Mouse (Mus musculus) cerebellum, postnatal 25 days (tissue): ENCODE measurements around the gene Gm21969.
A peak's percentile ranks its signal among the peaks of the same experiment; 100 is the strongest.

Experiments used
- DNase-seq, 2 experiments: peaks; one replicate each; pipeline ENCODE4 v3.0.0; 2021; ENCODE audit warnings: mixed read lengths in 2 of 2

Gene Gm21969

DNA sequence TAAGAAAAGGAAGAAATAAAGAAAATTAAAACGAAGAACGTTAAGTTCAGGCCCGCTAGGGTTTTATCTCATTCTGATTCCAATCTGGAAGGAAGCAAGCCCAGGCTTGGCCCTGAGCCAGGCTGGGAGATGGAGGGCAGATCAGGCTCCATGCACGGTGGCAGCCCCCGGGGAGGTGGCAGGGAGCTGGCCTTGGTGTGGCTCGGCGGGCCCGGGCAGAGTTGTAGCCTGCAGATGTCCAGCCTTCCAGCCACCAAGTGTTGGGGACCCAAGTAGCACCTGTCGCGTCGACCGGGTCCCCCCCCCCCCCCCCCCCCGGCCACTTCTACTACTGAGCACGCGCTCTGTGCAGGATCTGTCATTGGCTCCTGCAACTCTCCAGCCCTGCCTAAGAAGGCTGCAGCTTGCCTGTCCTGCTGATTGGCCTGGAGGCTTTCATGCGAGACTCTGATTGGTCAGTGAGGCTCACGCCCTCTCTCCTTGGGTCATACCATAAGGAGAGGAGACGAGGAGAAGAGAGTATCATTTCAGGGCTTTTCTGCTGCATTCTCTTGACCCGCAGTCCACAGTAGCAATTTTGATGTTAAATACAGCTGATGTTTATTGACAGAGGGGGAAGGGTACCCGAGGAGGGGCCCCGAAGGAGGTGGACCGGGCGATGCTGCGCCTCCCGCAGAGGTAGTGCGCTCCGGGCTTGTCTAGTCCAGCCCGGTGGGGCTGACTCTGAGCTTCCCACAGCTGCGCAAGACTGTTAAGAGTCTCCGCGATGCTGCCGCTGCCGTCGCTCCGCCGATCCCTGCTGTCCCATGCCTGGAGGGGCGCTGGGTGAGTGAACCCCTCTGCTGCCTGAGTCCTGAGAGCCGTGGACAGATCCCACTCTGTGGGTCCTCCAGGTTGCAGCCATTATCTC lies 19.6 kb downstream of the Gm21969 start, which contains the start of gene Aldh4a1:
Gene Aldh4a1, plus strand, starts transcription at position 494 of the 910 bp plus-strand sequence.
- peak; percentile 88 to 90 for DNase-seq

DNA sequence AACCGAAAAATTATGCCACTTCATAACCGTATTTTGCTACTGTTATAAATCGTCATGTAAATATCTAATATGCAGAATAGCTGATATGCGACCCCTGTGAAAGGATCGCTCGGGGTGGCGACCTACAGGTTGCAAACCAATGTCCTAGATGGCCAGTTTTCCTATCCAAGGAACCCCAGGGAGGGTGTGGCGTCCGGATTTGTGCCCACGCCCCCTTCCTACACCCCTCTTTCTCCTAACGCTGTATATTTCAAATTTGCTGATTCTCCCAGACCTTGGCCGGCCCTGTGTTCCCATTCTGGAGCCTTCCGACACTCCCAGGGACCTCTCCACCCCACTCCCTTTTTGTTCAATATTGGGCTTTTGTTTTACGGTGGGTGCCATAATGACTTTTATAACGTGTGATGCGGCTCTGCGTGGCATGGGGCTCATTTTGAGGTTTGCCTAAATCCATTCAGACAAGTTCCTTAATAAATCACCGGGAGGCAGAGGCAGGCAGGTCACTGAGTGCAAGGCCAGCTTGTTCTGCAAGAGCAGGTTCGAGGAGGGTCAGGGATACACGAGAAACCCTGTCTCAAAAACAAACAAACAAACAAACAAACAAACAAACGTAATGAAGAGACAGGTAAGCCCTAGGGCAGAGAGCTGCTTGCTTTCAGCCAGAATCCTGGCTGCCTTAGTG lies 20.6 kb downstream of the Gm21969 start:
- DNase-seq: no peak

GRCm38 (mm10) chr4:139624116-139624489 lies 21.1 kb downstream of the Gm21969 start:
- DNase-seq: no peak

DNA sequence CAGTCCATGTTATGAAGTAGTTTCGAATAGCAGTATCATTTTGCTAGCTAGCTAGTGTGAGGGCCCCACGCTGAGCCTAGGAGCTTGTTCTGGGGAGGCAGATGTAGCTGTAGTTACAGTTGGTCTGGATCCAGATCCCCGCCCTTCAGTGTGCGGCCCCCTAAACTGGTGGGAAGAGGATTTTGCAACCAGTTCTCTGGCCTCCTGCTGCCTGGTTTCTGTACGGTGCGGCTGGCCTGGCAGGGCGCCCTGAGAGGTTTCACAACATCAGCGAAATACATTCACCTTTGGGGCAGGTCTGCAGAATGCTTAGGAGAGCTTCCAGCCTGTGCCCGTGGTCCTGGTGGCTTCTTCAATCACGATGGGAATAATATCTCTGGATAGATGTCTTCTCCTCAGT lies 21.7 kb downstream of the Gm21969 start:
- no peak for DNase-seq

DNA sequence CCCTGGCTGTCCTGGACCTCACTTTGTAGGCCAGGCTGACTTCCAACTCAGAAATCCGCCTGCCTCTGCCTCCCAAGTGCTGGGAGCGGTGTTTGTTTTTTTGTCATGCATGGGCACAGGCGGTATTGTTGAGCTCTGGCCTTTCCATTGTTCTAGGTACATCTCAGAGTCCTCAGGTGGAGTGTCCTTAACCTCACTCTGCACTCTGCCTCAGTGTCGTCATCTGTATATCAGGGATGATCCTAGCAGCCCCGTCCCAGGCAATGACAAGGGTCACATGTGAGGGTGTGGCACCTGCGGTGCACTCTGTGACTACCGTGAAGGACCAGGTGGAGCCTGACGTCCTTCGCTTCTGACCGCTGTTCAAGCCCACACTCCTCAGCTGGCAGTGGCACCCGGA lies 24.4 kb downstream of the Gm21969 start:
- no peak for DNase-seq

- DNase-seq: no peak
Measured at GRCm38 (mm10) chr4:139630171-139630570, 27.2 kb downstream of the Gm21969 start.

DNA sequence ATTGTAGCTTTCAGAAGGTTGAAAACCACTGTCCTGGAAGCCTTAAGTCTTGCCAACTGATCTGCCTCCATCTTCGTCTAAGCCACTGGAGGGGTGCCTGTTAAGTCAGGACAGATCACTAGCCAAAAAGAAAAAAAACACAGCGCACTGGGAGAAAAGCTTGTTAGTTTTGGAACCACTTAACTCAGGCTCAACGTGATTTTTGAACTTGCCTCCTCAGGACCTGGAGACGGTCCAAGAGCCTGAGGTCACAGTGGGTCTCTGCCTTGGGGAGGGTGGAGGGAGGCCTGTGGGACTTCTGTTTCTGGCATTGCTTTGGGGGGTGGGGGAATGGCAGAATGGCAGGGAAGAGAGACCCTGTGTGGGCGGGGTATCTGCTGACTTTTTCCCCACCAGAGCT lies 28.2 kb downstream of the Gm21969 start:
- DNase-seq: no peak

GRCm38 (mm10) chr4:139631569-139632253 lies 28.7 kb downstream of the Gm21969 start:
- DNase-seq: no peak

DNA sequence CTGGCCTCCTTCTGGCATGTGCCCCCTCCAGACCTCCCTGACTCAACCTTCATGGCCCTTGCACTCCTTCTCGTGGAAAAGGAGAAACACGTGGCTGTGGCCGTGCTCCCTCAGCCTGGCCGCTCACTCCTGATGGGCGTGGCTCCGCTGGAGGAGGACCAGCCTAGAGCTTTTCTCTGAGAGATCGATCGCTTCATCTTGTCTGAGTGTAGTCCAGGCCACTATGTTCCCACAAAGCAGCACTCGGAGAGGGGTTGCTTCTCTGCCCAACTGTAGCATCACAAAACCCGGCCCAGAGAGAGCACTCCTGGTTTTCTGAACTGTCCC lies 29.2 kb downstream of the Gm21969 start:
- no peak for DNase-seq

- DNase-seq: peak; percentile 83 to 90
Measured at GRCm38 (mm10) chr4:139636373-139636772, 33.4 kb downstream of the Gm21969 start.

- DNase-seq: no peak
Measured at GRCm38 (mm10) chr4:139637847-139638246, 34.9 kb downstream of the Gm21969 start.

DNA sequence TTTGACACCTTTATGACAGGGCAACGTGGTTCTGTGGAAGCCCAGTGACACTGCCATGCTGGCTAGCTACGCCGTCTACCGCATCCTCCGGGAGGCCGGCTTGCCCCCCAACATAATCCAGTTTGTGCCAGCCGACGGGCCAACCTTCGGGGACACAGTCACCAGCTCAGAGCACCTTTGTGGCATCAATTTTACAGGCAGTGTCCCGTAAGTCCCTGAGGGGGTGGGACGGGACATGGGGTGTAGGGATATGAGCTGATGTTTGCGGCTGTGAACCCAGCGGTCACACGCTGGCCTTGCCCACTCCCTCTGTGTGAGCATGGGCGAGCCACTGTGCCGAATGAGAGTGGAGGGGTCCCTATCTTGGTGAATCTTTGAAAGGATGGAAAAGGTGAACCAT lies 35.4 kb downstream of the Gm21969 start:
- DNase-seq: no peak

GRCm38 (mm10) chr4:139639801-139640200 lies 36.8 kb downstream of the Gm21969 start:
- no peak for DNase-seq

DNA sequence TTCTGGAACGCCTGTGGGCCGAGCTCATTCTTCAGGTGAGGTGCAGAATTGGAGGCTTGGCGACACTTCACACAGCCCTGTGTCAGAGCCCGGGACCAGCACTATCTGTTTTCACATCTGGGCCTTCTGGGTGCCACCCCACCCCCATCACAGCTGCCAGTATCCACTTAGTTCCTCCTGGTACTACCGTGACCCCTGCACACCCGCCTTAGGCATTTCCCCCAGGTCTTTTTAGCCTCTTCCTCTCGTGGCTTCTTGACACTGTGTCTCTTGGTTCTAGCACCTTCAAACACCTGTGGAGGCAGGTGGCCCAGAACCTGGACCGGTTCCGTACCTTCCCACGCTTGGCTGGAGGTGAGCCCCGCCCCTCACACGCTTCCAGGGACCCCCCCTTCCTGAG lies 37.3 kb downstream of the Gm21969 start:
- DNase-seq: no peak

DNA sequence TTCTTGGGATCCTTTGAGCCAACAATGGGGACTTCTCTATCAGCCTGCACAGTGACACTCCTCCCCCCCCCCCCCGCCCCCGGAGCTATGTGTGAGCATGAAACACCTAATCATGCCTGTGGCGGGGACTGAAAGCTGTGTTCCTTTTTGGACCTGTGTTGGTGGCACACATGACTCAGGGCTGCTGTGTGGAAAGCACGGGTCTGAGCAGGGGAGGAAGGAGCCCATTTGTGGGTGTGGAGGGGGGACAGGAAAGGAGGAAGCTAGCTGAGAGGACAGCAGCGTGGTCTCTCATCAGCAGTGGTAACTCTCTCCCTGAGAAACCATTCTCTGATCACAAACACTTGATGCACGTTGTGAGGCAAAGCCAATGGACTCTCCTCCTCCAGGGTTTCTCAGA lies 37.8 kb downstream of the Gm21969 start:
- no peak for DNase-seq

DNA sequence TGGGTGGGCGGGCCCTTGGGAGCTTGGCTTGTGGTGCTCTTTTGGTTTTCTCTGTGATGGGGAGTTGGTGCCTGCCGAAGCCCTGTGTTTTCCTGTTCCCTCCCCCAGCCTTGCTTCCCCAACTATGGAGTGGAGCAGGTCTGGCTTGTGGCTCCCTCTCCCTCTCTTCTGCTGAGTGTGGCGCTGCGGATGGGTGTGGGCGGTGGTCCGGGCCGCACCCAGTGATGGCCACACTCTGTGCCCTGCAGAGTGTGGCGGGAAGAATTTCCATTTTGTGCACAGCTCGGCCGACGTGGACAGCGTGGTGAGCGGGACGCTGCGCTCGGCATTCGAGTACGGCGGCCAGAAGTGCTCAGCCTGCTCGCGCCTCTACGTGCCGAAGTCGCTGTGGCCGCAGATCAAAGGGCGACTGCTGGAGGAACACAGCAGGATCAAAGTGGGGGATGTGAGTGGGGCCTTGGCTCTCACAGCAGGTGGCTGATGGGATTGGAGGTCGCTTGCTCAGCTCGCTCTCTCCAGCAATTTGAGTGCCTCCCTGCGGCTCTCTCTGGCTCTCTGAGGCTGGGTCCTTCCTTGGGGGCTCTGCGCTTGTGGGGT lies 38.9 kb downstream of the Gm21969 start:
- no peak for DNase-seq

GRCm38 (mm10) chr4:139643972-139644371 lies 41.0 kb downstream of the Gm21969 start:
- DNase-seq: peak; percentile 88 to 90

- no peak for DNase-seq
Measured at GRCm38 (mm10) chr4:139646916-139647315, 43.9 kb downstream of the Gm21969 start.

DNA sequence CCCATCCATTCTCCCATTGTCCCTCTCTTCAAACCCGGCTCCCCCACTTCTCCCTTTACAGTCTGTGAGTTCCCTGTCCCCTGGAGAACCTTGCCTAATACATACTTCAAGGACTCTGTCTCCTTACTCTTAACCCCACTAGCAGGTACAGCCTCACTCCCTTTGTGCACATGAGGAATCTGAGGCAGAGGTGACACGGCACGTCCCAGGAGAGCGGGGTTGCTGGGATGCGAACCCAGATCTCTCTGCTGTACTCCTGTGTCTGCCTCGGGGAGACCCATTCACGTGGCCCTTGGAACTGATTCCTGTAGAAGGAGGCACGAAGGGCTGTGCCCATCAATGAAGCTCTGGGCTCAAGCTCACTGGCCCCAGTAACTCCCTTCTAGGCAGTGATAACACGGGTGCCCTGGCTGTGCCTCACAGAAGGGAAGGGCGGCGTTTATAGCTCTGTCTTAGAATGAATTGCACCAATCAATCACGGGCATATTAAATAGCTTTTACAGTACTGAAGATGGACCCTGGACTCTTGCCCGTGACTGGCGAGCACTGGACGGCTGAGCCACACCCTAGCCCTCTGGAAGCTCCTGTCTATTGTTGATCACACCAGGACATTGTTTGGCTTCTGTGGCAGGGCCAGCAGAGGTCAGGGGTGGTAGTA lies 47.2 kb downstream of the Gm21969 start:
- no peak for DNase-seq

GRCm38 (mm10) chr4:139650907-139651306 lies 47.9 kb downstream of the Gm21969 start:
- peak; percentile 37 to 39 for DNase-seq

DNA sequence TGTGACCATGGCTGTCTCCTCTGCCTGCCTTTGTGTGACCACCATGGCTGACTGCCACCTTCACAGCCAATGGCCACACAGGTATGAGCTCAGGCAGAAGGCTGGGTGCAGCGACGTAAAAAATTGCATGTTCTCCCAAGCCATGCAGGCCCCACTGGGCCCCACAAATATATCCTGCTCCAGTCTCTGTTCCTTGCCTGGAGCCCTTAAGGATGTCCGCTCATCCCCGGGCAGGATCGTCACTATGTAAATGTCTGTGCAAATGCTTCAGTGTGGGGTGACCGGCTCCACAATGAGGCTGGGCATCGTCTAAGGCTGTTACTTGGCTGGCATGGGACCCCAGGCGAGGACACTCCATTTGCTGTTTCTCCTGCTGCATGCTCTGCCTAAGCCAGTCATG lies 50.3 kb downstream of the Gm21969 start, which contains the start of gene Tas1r2:
Gene Tas1r2, plus strand, starts transcription at position 301 of the 400 bp plus-strand sequence.
- no peak for DNase-seq

GRCm38 (mm10) chr4:139661897-139662296 lies 58.9 kb downstream of the Gm21969 start:
- DNase-seq: peak in 1 of 2 experiments; percentile 43

GRCm38 (mm10) chr4:139667632-139668031 lies 64.6 kb downstream of the Gm21969 start:
- DNase-seq: no peak
